Mouse (Mus musculus): ENCODE results near the gene Pou4f2. TPM values are rescaled to one million over a fixed set of nuclear protein-coding genes. Genes with fewer than 3 reads are reported as not detected.

Gene Pou4f2
- polyA plus RNA-seq, 1 experiment from 2014 or later: 6.1 TPM

GRCm38 (mm10) chr8:78426455-78426854 lies 10.0 kb downstream of the Pou4f2 start:
- DNase-seq (ENCODE audit: low spot score) (no peak), ATAC-seq (ENCODE audit: low FRiP score) (peak; percentile 29)
- H3K36me3 ChIP-seq (replicated peaks; ENCODE audit: control insufficient read depth, insufficient read depth): no peaks in the 10 kb centered on the region
- peaks cover 84% of the 10 kb centered on the region for H3K27me3 ChIP-seq (ENCODE audit: control insufficient read depth, insufficient read depth, low read length)
- no peak overlapping the region for H3K9ac ChIP-seq
- H3K9me3 ChIP-seq (ENCODE audit: control insufficient read depth, low read length): no peaks in the 10 kb centered on the region
- peak overlapping the region; percentile 33; the same call in 1 of the 2 replicates for H3K27ac ChIP-seq
- H3K4me3 ChIP-seq (replicated peaks; ENCODE audit: low read length): peak overlapping the region; percentile 20; the same call in 1 of the 2 replicates
- H3K4me2 ChIP-seq (replicated peaks): peak overlapping the region; percentile 43
- H3K4me1 ChIP-seq (replicated peaks; ENCODE audit: control insufficient read depth, insufficient read depth, low read length): peaks cover 16% of the 10 kb centered on the region
- 2% methylated on average over 10 of the region's 10 CpGs for WGBS

GRCm38 (mm10) chr8:78423937-78424336 lies 12.5 kb downstream of the Pou4f2 start:
- H3K4me3 ChIP-seq (replicated peaks; ENCODE audit: low read length): no peak overlapping the region
- H3K9me3 ChIP-seq (ENCODE audit: control insufficient read depth, low read length): no peaks in the 10 kb centered on the region
- H3K4me2 ChIP-seq (replicated peaks): no peak overlapping the region
- H3K9ac ChIP-seq: no peak overlapping the region
- no peaks in the 10 kb centered on the region for H3K36me3 ChIP-seq (replicated peaks; ENCODE audit: control insufficient read depth, insufficient read depth)
- no peak for ATAC-seq (ENCODE audit: low FRiP score)
- DNase-seq (ENCODE audit: low spot score): no peak
- H3K27ac ChIP-seq: no peak overlapping the region
- 0% methylated on average over 1 of the region's 1 CpGs for WGBS
- H3K27me3 ChIP-seq (ENCODE audit: control insufficient read depth, insufficient read depth, low read length): peaks cover 64% of the 10 kb centered on the region
- H3K4me1 ChIP-seq (replicated peaks; ENCODE audit: control insufficient read depth, insufficient read depth, low read length): peaks cover 31% of the 10 kb centered on the region

- ATAC-seq (ENCODE audit: low FRiP score) (peak; percentile 65; the same call in 1 of the 2 replicates), DNase-seq (ENCODE audit: low spot score) (no peak)
- Histone ChIP-seq H3K27me3 (ENCODE audit: control insufficient read depth, insufficient read depth, low read length) (peaks cover 33% of the 10 kb centered on the region), H3K4me2 (replicated peaks) (peak overlapping the region; percentile 62), H3K9ac (peak overlapping the region; percentile 16; the same call in 1 of the 2 replicates), H3K4me1 (replicated peaks; ENCODE audit: control insufficient read depth, insufficient read depth, low read length) (peaks cover 15% of the 10 kb centered on the region), H3K4me3 (replicated peaks; ENCODE audit: low read length) (peak overlapping the region; percentile 21), H3K36me3 (replicated peaks; ENCODE audit: control insufficient read depth, insufficient read depth) (no peaks in the 10 kb centered on the region), H3K27ac (no peak overlapping the region), H3K9me3 (ENCODE audit: control insufficient read depth, low read length) (no peaks in the 10 kb centered on the region)
- WGBS: under 1% methylated on average over 19 of the region's 19 CpGs
Measured at GRCm38 (mm10) chr8:78420101-78420503, 16.3 kb downstream of the Pou4f2 start.

GRCm38 (mm10) chr8:78419272-78419671 lies 17.2 kb downstream of the Pou4f2 start:
- Histone ChIP-seq H3K4me2 (replicated peaks) (peak overlapping the region; percentile 62), H3K9me3 (ENCODE audit: control insufficient read depth, low read length) (no peaks in the 10 kb centered on the region), H3K27ac (no peak overlapping the region), H3K9ac (no peak overlapping the region), H3K27me3 (ENCODE audit: control insufficient read depth, insufficient read depth, low read length) (peaks cover 27% of the 10 kb centered on the region), H3K4me3 (replicated peaks; ENCODE audit: low read length) (no peak overlapping the region), H3K4me1 (replicated peaks; ENCODE audit: control insufficient read depth, insufficient read depth, low read length) (peaks cover 15% of the 10 kb centered on the region), H3K36me3 (replicated peaks; ENCODE audit: control insufficient read depth, insufficient read depth) (no peaks in the 10 kb centered on the region)
- WGBS: 32% methylated on average over 4 of the region's 4 CpGs
- DNase-seq (ENCODE audit: low spot score) (no peak), ATAC-seq (ENCODE audit: low FRiP score) (no peak)

GRCm38 (mm10) chr8:78390756-78391155 lies 45.7 kb downstream of the Pou4f2 start:
- no peak overlapping the region for H3K4me2 ChIP-seq (replicated peaks)
- no peak overlapping the region for H3K4me3 ChIP-seq (replicated peaks; ENCODE audit: low read length)
- no peaks in the 10 kb centered on the region for H3K4me1 ChIP-seq (replicated peaks; ENCODE audit: control insufficient read depth, insufficient read depth, low read length)
- H3K36me3 ChIP-seq (replicated peaks; ENCODE audit: control insufficient read depth, insufficient read depth): no peaks in the 10 kb centered on the region
- WGBS: 86% methylated on average over 7 of the region's 7 CpGs
- H3K27me3 ChIP-seq (ENCODE audit: control insufficient read depth, insufficient read depth, low read length): no peaks in the 10 kb centered on the region
- DNase-seq (ENCODE audit: low spot score) (no peak), ATAC-seq (ENCODE audit: low FRiP score) (no peak)
- H3K9ac ChIP-seq: no peak overlapping the region
- no peak overlapping the region for H3K27ac ChIP-seq
- H3K9me3 ChIP-seq (ENCODE audit: control insufficient read depth, low read length): no peaks in the 10 kb centered on the region

Other genes with a start within 250 kb of the Pou4f2 start
- gene Ttc29, start 223.3 kb downstream of the Pou4f2 start, polyA plus RNA-seq (2014; fragmentation: Nextera tagmentation; extraction: Ambion mirVana): 0.60 and 1.1 TPM in 2 replicates
- gene Rbmxl1, start 72.3 kb upstream of the Pou4f2 start, polyA plus RNA-seq (2014; fragmentation: Nextera tagmentation; extraction: Ambion mirVana): 195 and 213 TPM in 2 replicates
- gene Slc10a7, start 72.7 kb upstream of the Pou4f2 start, polyA plus RNA-seq (2014; fragmentation: Nextera tagmentation; extraction: Ambion mirVana): 6.3 and 6.4 TPM in 2 replicates

All from hindbrain, embryonic 14.5 days (tissue).